Mouse (Mus musculus) neural tube, embryonic 11.5 days (tissue): Measurements from ENCODE around the gene Snapc1. TPM values are rescaled to one million over a fixed set of nuclear protein-coding genes. Genes with fewer than 3 reads are reported as not detected.
A peak's percentile ranks its signal among the peaks of the same experiment; 100 is the strongest.

ENCODE experiments used
- ATAC-seq: fragments of 200-750 bp; cut with Nextera tagmentation; 2 replicates; pipeline ENCODE4 v1.8.0; 2017; ENCODE audit warnings: moderate number of reproducible peaks, mild to moderate bottlenecking, moderate TSS enrichment, moderate library complexity; ENCODE audit not compliant: insufficient read depth, low FRiP score, low TSS enrichment
- DNase-seq: peaks from one replicate; pipeline ENCODE4 v3.0.0-alpha.2; 2015; ENCODE audit warnings: low spot score
- H3K27ac ChIP-seq: fragments of 300-500 bp; sonication (generic); 2 replicates; pipeline ENCODE4 v1.5.1; 2014; ENCODE audit warnings: low read depth, mild to moderate bottlenecking, low read length
- H3K27me3 ChIP-seq: fragments of 300-500 bp; sonication (generic); 2 replicates; pipeline ENCODE4 v1.6.1; 2014; ENCODE audit warnings: mild to moderate bottlenecking, low read length, mixed read lengths; ENCODE audit not compliant: control insufficient read depth, insufficient read depth
- H3K36me3 ChIP-seq: fragments of 300-500 bp; sonication (generic); 2 replicates; pipeline ENCODE4 v1.6.1; 2014; ENCODE audit warnings: mild to moderate bottlenecking, low read length, moderate library complexity, mixed read lengths; ENCODE audit not compliant: control insufficient read depth, insufficient read depth
- H3K4me1 ChIP-seq: fragments of 300-500 bp; sonication (generic); 2 replicates; pipeline ENCODE4 v1.6.1; 2014; ENCODE audit warnings: low read length, mixed read lengths; ENCODE audit not compliant: control insufficient read depth, insufficient read depth
- H3K4me2 ChIP-seq: fragments of 300-500 bp; sonication (generic); 2 replicates; pipeline ENCODE4 v1.6.1; 2014; ENCODE audit warnings: low read depth, mild to moderate bottlenecking, moderate library complexity
- H3K4me3 ChIP-seq: fragments of 300-500 bp; sonication (generic); 2 replicates; pipeline ENCODE4 v1.5.1; 2014; ENCODE audit warnings: low read depth, low read length
- H3K9ac ChIP-seq: fragments of 300-500 bp; sonication (generic); 2 replicates; pipeline ENCODE4 v1.6.1; 2014; ENCODE audit warnings: mild to moderate bottlenecking, low read length
- H3K9me3 ChIP-seq: fragments of 300-500 bp; sonication (generic); 2 replicates; pipeline ENCODE4 v1.6.1; 2016; ENCODE audit warnings: low read length; ENCODE audit not compliant: control insufficient read depth
- WGBS: fragments of 180-500 bp; shearing (Covaris S2); extraction: QIAGEN DNeasy Blood & Tissue Kit; methylation state at CpG from one replicate; pipeline ENCODE4 v1.1.7; 2014; 5-methylcytosine and 5-hydroxymethylcytosine counted together
- polyA plus RNA-seq: library from polyadenylated mRNA; unstranded; fragments of >200 nt; fragmentation: Nextera tagmentation; extraction: Ambion mirVana; gene quantifications from 2 replicates; pipeline ENCODE4 v1.2.1, GENCODE M21; 2014

The Snapc1 gene
- polyA plus RNA-seq, 1 experiment from 2014 or later: 29.9 TPM

DNA sequence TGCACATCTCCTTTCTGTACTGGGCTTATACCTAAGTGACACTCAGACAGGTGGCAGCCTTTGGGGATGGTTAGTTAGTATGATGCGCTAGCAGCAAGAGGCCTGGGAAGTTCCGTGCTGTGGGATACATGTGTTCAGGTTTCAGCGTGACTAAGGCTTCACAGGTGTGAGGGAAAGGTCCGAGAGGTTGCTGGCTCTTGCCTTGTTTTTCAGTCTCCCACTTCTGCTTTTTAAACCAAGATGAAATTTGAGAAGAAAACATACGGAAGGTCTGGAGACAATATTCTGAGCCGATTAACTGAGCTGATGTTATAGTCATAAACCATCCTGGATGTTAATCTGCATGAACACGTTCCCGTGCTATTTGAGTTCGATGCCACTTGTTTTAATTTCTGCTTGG, 38.2 kb downstream of the Snapc1 start:
- Histone ChIP-seq H3K9me3 (no peaks in the 10 kb centered on the region), H3K27ac (no peak overlapping the region), H3K9ac (no peak overlapping the region), H3K4me2 (no peak overlapping the region), H3K4me1 (no peaks in the 10 kb centered on the region), H3K4me3 (no peak overlapping the region), H3K36me3 (no peaks in the 10 kb centered on the region), H3K27me3 (peaks cover 10% of the 10 kb centered on the region)
- ATAC-seq (no peak), DNase-seq (no peak)
- WGBS: 81% methylated on average over 9 of the region's 9 CpGs

- DNase-seq: peak; percentile 45
- ATAC-seq: peak; percentile 62; the same call in 1 of the 2 replicates
- Histone ChIP-seq H3K9me3 (no peaks in the 10 kb centered on the region), H3K9ac (no peak overlapping the region), H3K27me3 (no peaks in the 10 kb centered on the region), H3K4me1 (no peaks in the 10 kb centered on the region), H3K36me3 (no peaks in the 10 kb centered on the region), H3K4me2 (no peak overlapping the region), H3K27ac (no peak overlapping the region), H3K4me3 (no peak overlapping the region)
- 29% methylated on average over 8 of the region's 8 CpGs for WGBS
These were observed 45.2 kb downstream of the Snapc1 start for GRCm38 (mm10) chr12:74009448-74009911.

DNA sequence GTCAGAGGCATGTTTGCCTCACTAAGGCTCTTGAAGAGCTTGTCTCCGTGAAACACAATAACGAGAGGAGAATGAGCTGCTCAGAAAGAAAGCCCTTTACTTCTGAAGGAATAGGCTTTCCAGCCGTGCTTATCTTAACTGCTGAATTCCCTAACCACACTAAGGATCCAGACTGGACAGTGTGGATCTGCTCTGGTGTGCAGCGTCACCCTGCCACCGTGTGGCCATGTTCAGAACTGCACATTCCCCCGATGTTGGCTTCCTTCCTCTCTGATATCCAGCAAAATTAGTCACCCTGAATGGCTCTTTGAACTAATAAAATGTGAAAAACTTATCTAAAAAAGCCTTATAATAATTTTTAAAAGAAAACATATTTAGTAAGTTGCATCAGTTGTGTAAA, 49.5 kb downstream of the Snapc1 start:
- Histone ChIP-seq H3K4me3 (no peak overlapping the region), H3K4me1 (no peaks in the 10 kb centered on the region), H3K9ac (no peak overlapping the region), H3K27ac (no peak overlapping the region), H3K27me3 (no peaks in the 10 kb centered on the region), H3K36me3 (no peaks in the 10 kb centered on the region), H3K9me3 (no peaks in the 10 kb centered on the region), H3K4me2 (no peak overlapping the region)
- ATAC-seq: peak; percentile 78
- peak; percentile 79 for DNase-seq
- 2% methylated on average over 6 of the region's 6 CpGs for WGBS

GRCm38 (mm10) chr12:74014739-74015270, 50.5 kb downstream of the Snapc1 start:
- H3K27me3 ChIP-seq: no peaks in the 10 kb centered on the region
- WGBS: 58% methylated on average over 7 of the region's 7 CpGs
- no peaks in the 10 kb centered on the region for H3K4me1 ChIP-seq
- ATAC-seq: no peak
- H3K9ac ChIP-seq: no peak overlapping the region
- no peak overlapping the region for H3K27ac ChIP-seq
- no peak overlapping the region for H3K4me2 ChIP-seq
- H3K4me3 ChIP-seq: no peak overlapping the region
- H3K36me3 ChIP-seq: no peaks in the 10 kb centered on the region
- no peaks in the 10 kb centered on the region for H3K9me3 ChIP-seq
- DNase-seq: no peak

GRCm38 (mm10) chr12:74015491-74015890, 51.2 kb downstream of the Snapc1 start:
- H3K4me1 ChIP-seq: no peaks in the 10 kb centered on the region
- H3K4me3 ChIP-seq: no peak overlapping the region
- WGBS: 80% methylated on average over 5 of the region's 5 CpGs
- H3K9ac ChIP-seq: no peak overlapping the region
- no peak for ATAC-seq
- no peaks in the 10 kb centered on the region for H3K9me3 ChIP-seq
- H3K27ac ChIP-seq: no peak overlapping the region
- H3K27me3 ChIP-seq: no peaks in the 10 kb centered on the region
- DNase-seq: no peak
- H3K4me2 ChIP-seq: no peak overlapping the region
- H3K36me3 ChIP-seq: no peaks in the 10 kb centered on the region

DNA sequence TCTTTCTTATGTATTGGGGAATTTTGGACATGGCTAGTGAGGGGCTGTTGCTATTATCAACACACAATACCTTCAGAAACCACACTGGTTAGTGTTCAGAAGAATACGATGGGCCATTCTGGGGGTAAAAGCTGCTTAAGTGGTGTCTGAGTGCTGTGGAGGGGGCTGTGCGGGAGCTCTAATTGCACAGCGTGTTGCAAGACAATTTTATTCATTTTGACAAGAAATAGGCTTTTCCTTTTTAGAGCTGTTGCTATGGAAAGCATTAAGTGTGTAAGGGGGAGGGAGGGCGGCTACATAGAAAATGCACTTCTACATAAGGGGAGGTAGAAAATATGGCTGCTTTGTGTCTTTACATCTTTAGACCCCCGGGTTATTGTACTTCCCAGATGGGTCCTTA, 59.0 kb downstream of the Snapc1 start:
- Histone ChIP-seq H3K4me2 (no peak overlapping the region), H3K9me3 (no peaks in the 10 kb centered on the region), H3K4me1 (no peaks in the 10 kb centered on the region), H3K4me3 (no peak overlapping the region), H3K27ac (no peak overlapping the region), H3K27me3 (no peaks in the 10 kb centered on the region), H3K36me3 (no peaks in the 10 kb centered on the region), H3K9ac (no peak overlapping the region)
- 82% methylated on average over 5 of the region's 5 CpGs for WGBS
- ATAC-seq: no peak
- no peak for DNase-seq

GRCm38 (mm10) chr12:74024912-74025311, 60.6 kb downstream of the Snapc1 start:
- no peaks in the 10 kb centered on the region for H3K27me3 ChIP-seq
- no peak overlapping the region for H3K4me3 ChIP-seq
- no peak overlapping the region for H3K4me2 ChIP-seq
- H3K36me3 ChIP-seq: no peaks in the 10 kb centered on the region
- H3K9me3 ChIP-seq: no peaks in the 10 kb centered on the region
- no peaks in the 10 kb centered on the region for H3K4me1 ChIP-seq
- 86% methylated on average over 2 of the region's 2 CpGs for WGBS
- ATAC-seq: no peak
- no peak overlapping the region for H3K27ac ChIP-seq
- no peak overlapping the region for H3K9ac ChIP-seq
- no peak for DNase-seq

Other genes starting within 250 kb of the Snapc1 start
- gene Hif1a, start 63.1 kb upstream of the Snapc1 start, polyA plus RNA-seq: 126 and 130 TPM in 2 replicates
- 13.0 and 18.3 TPM in 2 replicates for gene Gm49321, start 26.8 kb upstream of the Snapc1 start, polyA plus RNA-seq
- gene Syt16, start 33.2 kb downstream of the Snapc1 start, polyA plus RNA-seq: 6.7 and 9.3 TPM in 2 replicates